Mouse (Mus musculus): Measurements from ENCODE around the gene Fhad1.

Fhad1 gene

GRCm38 (mm10) chr4:141930001-141930400 is 84.9 kb downstream of the Fhad1 start:
- no peak for DNase-seq

GRCm38 (mm10) chr4:141928881-141929281 is 86.0 kb downstream of the Fhad1 start:
- no peak for DNase-seq

- DNase-seq = no peak
These were observed 89.0 kb downstream of the Fhad1 start for GRCm38 (mm10) chr4:141925781-141926345.

DNA sequence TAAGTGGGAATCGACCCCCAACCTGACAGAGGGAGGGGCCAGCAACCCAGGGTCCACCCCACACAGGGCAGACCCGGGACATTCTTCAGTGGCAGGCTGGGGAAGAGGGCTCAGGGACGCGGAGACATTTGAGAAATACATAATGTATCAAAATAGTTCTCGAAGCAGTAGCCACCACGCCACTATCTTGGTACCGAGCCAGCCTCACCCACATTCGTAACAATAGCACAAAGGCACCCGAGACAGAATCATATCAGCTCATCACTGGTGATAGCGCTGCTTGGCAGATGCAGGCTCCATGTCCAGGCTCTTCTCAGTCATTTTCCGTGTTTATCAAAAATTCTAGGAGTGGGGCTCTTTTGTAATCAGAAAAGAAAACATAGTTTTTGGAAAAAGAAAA is 90.9 kb downstream of the Fhad1 start:
- DNase-seq = peak; percentile 34

DNA sequence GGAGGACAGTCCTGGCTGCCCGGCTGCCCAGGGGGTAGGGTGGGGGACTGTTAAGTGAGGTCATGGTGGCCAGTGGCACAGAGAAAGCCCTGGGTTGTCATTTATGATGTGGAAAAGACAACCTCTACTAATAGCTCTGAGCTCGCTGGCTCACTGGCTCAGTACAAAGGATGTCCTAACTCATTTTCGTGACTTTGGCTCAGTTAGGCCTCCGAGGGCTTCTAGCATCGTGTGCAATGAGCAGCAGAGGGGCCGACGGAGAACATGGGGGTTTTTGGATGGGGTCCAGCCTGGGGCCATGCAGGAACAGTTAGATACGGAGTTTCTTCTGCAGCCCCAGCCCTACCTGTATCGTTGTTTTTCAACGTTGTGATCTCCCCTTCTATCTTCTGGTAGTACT is 94.5 kb downstream of the Fhad1 start:
- no peak for DNase-seq

GRCm38 (mm10) chr4:141917735-141918419 is 97.0 kb downstream of the Fhad1 start:
- no peak for DNase-seq

GRCm38 (mm10) chr4:141914040-141914439 is 100.8 kb downstream of the Fhad1 start:
- no peak for DNase-seq

DNA sequence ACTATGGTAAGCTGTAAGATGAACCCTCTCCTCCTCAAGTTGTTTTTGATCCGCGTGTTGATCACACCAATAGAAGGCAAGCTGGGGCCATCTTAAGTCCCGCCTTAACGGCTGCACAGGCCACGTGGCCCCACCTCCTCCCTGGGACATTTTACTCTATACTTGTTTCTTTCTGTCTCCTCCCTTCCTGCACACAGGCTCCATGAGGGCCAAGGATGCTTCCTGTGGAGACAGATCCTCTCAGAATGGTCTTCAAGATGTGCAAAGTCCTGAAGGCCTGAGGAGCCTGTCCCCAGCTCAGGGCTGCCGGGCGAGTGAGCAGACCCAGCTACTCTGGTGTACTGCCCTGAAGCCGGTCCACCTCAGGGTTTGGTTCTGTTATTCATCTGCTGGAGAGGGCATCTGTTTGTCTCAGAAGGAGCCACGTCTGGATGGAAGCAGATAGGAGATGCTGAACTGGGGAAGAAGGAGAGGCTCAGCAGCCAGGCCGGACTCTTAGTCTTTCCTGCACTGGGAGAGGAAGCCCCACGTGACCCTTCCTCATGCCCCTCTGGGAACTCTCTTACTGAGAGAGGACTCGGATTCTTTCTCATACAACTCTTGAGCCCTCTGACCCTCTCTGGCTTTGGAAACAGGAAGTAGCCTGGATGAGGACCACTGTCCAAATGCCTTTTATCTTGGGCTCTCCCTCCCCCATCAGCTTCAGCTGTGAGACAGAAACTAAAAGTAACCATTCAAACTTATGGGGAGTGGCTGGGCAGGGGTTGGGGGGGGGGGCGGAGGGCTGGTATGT is 101.5 kb downstream of the Fhad1 start:
- DNase-seq = no peak

- DNase-seq = no peak
These were observed 110.2 kb downstream of the Fhad1 start for GRCm38 (mm10) chr4:141904710-141905109.

- no peak for DNase-seq
These were observed 112.4 kb downstream of the Fhad1 start for GRCm38 (mm10) chr4:141902479-141902858.

DNA sequence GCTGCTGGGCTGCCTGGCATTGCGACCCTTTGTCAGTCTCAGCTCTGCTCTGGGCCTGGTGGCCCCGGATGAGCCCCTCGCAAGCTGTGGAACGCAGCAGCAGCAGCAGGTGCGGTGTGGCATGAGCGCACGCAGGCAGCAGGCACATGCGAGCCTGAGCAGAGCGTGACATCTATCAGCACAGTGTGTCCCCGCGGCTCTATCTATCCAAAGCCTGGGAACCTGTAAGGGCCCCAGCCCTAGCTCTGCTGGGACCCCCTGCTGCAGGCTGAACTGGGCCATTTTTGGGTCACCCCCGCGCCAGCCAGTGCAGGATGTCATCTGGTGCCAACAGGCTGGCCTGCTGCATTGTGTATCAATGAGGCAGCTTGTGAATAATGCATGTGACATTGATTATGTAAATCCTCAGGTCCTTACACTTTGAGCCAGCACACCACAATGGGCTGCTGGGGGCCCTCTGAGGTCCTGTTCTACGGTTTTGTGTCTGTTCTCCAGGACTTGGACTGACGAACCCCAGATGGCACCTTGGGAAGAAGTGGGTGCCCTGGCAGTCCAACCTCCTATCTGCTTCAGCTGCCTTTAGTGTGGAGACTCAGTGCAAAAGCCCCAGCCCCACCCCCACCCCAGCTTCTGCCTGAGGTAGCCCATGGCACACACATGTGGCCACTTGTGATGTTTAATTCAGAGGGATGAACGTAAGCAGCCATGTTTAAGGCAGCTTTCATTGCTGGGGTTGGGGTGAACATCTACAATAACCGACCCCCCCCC is 113.0 kb downstream of the Fhad1 start:
- no peak for DNase-seq

DNA sequence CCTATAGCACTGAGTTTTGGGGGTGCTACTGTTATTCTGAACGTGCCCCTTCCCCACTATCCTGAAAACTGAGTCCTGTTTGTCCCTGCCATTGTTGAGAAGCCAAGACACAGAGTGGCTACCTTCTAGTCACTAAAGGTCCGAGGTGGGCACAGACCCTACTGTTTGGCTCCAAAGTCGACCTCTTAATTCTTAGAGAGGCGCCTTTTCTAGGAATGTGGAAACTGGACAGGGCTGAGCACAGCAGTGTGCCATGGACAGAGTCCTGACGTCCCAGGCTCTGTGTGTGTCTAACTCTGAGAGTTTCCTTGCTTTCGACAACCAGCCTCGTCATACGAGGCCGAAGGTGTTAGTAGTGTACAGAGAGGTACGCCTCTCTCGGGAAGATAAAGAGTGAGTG is 114.5 kb downstream of the Fhad1 start:
- no peak for DNase-seq

GRCm38 (mm10) chr4:141899936-141900335 is 114.9 kb downstream of the Fhad1 start:
- DNase-seq = no peak

- DNase-seq = no peak
These were observed 116.0 kb downstream of the Fhad1 start for GRCm38 (mm10) chr4:141898905-141899304.

DNA sequence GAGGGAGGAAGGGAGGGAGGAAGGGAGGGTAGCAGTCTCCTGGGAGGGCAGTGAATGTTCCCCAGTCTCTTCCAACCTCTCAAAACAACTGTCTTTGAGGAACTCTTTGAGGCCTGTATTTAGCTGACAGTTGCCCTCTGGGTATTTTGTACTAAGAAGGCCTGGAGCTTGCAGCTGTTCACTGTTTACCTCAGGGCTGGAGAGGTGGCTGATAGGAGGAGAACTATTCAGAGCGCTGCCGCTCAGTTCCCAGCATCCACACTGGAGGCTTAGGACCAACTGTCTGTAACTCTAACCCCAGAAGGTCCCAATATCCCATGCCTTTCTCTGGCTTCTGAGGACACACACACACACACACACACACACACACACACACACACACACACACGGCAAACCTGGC is 117.0 kb downstream of the Fhad1 start:
- DNase-seq = no peak

GRCm38 (mm10) chr4:141897225-141897624 is 117.7 kb downstream of the Fhad1 start:
- DNase-seq = no peak

DNA sequence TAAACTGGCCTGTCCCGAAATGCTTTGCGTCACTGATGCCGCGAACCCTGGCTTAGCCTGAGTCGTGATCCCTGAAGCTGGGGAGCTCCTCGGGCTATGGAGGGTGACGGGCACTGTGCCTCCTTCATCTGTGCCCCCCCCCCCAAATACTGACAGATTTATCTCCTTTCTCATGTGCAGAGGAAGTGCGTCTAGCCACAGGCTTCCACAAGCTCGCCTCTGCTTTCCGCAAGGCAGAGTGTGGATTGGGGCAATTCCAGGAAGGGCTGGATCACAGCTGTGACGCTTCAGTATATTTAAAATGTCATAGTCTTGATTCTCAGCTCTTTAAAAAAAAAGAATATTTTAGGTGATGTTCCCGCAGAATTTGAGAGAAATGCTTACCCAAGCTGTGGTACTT is 119.1 kb downstream of the Fhad1 start:
- DNase-seq = peak; percentile 47

DNA sequence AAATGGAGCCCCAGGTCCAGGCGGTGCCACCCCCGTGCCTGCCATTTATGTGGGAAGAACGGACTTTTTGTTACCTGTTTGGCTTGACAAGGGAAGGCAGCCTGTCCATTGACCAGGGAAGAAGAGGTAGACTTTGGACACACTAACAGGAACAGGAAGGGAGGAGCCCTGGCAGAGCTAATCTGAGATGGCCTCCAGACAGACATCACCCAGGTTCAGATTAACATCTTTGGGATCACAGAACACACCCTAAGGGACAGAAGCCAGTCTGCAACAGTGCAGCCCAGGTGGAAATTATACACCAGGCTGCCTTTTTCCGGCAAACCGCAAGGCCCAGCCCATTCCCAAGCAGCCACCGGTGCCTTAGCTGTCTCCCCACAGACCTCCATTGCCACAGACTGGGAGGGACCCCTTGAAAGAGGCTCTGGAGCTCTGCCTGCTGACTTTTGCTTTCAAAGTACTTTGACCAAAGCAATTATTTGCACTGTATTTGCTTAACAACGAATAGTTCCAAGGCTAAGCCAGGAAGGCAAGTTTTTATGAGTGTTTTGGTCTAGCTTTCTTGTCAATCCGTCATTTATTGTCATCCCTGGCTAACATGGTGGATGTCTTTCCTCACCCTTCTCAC is 121.6 kb downstream of the Fhad1 start:
- no peak for DNase-seq

DNA sequence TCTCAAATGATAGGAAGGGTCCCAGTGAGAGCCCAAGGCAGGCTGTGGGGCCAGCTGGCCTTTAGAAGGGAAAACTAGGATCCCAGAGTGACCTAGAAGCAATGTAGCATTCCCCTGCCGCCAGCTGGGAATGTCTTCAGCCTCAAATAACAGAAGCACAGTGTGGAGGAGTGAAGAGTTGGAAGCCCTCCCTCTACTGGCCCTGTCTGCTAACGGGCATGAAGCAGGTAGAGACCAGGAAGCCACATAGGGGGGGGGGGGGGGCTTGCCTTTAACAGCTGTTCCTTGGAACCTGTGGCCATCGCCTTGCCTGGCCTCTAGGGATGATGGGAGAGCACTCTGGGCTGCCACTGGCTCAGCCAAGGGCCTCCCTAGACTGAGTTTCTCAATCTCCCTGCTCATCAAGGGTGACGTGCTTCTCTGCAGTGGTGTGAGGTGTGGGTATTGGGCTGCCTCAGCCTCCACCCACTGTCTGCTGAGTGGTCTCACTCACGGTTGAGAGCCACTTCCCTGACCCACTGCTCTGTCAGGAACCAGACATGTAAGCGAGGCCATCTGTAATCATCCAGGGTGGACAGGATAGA is 128.4 kb downstream of the Fhad1 start:
- no peak for DNase-seq

GRCm38 (mm10) chr4:141885451-141885850 is 129.4 kb downstream of the Fhad1 start:
- DNase-seq = no peak

DNA sequence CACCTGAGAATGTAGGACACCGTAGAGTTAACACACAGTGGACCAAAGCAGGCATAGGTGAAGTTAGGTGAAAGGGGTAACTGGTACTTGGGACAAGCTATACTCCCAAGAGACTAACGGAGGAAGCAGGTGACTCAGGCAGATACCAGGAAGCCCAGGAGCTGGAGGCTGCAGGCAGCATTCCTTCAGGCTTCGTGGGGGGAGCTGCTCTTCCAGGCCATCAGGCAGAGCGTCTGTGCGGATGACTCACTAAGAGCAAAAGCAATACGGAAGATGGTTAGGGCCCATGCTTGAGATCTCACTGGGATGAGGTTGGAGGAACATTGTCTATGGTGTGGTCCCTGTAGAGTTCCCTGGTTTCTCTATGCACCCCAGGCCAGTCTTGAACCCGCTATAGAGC is 132.0 kb downstream of the Fhad1 start:
- DNase-seq = no peak

DNA sequence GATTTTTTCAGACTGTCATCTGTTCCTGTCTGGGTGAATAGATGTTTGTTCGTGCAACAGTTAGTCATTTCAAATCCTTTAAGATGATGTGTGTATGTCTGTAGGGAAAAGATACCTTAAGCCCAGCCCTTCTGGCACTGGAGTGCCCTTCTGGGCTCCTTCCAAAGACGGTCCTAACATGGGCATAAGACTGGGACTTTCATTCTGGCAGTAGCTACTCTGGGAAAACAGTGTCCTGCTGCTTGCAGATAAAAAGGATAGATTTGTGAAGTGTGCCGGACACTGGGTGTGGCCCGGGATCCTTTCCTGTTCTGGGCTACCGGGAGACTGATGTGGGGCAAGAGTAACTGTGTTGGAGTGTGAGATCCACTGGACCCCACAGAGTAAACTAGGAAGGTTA is 132.9 kb downstream of the Fhad1 start:
- no peak for DNase-seq

Data from right cerebral cortex, postnatal 14 days (tissue).